Mouse (Mus musculus) layer of hippocampus, adult 11-12 months (tissue): Measurements from ENCODE around the gene Als2cr12.
"Not testable (repeated sequence)": the region's sequence is repeated elsewhere in the genome, so short reads cannot be mapped to it uniquely, and the experiment has no call there.

ENCODE experiments used
- DNase-seq: peaks from one replicate; pipeline ENCODE4 v3.0.0; 2022; ENCODE audit warnings: low spot score

Gene Als2cr12

DNA sequence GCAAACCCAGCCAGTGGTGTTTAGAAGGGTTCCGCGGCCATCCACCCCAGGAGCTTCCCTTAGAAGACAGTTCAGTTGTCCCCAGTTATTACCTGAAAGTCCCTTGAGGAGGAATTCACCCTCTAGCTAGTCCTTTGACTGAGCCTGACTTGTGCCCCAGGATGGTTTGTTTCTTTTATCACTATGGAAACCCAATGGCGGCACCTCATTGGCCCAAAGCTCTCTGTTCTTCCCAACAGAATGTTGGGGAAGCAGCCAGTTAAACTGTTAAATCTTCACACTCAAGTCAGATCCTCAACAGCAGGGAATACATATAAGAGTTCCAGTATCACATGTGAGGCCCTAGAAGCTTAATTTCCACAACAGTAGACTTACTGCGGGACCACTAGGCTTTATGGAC lies at the start of gene Als2cr12:
TSS of gene Als2cr12 (minus strand) at position 180 of the 400 bp plus-strand sequence.
- DNase-seq, result not testable (repeated sequence)

DNA sequence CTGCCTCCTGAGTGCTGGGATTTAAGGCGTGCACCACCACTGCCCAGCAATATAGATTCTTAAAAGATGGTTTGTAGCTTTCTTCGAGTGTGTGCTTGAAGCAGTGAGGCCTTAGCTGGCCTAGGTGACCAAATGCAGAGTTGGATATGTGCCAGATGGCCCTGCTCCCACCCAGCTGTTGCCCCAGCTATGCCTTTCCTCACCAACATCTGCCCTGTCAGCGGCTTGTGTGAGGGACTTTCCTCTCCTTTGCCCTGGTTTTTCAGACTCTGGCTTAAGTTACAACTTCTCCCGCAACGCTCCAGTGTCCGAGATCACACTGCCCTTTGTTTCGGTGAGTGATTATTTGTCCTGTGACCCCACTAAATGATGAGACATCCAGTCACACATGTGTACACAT lies 48.9 kb upstream of the Als2cr12 start:
- no peak for DNase-seq

DNA sequence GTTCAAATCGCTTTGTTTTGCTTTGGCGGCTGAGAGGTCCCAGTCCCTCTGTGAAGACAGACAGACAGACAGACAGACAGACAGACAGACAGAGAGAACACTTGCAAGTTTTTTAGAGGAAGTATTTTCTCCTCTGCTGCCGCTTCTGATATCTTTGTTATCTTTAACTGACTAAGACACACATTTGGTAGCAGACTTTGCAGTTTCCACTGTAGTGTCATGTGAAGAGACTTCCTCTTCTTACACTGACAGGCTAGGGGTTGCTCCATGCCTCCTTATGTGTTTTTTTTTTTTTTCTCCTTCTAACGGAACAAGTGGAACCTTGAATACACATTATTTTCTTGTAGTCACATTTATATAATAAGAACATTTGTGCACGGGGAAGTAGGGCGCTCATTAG lies 47.5 kb upstream of the Als2cr12 start:
- DNase-seq, result no peak

DNA sequence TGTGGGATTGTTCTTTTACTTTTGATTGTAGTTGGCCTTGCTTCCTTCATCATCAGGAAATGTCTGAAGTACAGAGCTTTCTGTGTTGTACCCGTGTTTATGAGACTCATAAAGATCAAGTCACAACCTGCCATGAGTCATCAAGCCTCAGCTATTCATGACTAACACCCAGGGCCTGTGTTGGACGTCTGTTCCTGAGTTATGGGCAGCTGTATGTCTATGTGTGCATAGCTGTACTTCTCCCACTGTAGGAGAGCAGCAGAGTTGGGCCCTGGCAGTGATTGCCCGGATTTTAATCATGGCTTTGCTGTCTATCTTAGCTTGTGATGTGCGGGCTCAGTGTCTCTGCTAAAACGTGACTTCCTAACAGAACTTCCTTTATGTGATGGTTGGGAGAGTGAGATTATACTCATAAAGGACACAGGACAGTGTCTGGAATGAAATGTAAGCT lies 46.8 kb upstream of the Als2cr12 start:
- DNase-seq, result no peak

DNA sequence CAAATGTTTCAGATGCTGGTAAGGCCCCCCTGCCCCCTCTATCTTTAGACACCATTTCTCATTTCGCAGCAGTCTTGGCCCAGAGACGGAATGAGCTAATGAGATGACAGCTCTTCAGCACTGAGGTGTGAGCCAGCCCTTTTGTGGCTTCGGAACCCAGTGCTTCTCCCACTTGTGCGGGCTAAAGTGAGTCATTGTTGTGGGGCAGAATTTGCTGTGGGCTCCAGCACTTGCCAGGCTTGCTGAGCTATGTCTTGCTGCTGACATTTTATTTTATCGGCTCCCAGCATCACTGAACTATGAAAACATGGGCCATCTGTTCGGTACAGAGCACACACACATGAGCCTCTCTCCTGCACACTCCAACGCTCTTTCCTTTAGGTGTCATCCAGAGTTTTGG lies 43.7 kb upstream of the Als2cr12 start:
- peak; percentile 78 for DNase-seq

DNA sequence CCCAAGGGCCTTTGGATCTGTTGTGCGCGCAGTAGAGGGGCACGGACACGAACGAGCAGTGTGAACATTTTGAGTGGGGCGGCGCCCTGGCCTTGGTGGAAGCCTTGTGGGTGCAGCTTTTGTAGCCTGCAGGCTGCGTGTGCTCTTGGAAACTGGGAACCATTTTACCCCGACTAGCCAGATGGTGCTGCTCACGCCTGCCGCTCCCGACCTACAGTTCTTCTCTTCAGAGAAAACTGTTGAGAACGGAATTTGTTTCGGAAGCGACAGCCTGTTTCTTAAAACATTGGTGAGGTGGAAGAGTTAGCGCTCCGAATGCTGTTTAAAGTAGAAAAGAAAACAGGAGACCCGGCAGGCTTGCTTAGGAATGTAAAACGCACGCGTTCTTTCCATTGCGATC lies 41.2 kb upstream of the Als2cr12 start:
- DNase-seq, result peak; percentile 70

DNA sequence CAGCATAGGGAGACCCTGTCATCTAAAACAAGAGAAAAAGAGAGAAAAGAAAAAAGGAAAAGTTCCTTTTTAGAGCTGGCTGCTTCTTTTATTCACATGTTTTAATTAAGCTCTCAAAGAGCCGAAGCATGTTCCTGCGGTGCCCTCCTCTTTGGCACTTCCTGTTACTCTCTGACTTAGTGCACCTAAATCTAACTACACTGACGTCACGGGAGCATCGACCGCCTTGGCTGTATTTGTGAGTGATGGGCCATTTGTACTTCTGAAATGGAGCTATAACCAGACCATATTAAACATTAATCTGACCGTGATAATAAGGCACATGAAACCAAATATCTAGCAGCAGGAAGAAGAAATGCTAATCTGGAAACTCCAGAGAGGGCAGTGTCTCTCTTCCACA lies 40.2 kb upstream of the Als2cr12 start:
- DNase-seq, result no peak

DNA sequence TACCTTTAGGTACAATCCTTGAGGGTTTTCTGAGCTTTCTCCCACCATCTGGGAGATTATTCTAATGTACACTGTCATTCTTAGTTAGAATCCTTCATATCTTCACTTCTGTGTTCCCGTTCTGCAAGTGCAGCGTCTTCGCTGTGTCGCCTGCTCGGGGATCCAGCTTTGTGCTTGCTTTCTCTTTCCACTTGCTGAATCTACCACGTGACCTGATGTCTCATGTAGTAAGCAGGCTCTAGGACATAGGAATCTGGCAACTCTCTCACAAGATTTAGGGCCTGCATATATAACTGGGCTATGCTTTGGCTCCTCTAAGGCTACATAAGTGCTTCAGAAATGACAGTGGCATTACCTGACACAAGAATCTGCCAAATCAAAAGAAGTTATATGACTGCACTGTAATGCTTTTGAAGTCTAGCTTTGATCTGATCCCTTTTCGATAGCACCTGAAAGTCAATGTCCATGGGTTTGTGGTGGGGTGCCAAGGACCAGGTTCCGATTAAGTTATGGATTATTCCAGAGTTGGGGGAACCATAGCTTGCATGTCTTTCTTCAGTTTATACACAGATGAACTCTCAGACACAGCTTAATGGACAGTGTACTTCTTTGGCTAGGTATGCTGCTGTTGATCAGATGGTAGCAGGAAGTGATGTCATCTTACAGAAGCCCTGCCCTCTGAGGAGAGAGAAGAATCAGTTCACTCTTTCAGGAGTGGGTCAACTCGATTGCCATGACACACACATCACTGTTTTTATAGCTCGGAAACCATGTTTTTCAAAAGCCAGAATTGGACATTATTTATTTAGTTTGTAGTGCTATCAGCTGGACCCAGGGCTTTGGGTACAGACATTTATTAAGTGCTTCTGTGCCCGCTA lies 38.5 kb upstream of the Als2cr12 start:
- DNase-seq, result no peak

DNA sequence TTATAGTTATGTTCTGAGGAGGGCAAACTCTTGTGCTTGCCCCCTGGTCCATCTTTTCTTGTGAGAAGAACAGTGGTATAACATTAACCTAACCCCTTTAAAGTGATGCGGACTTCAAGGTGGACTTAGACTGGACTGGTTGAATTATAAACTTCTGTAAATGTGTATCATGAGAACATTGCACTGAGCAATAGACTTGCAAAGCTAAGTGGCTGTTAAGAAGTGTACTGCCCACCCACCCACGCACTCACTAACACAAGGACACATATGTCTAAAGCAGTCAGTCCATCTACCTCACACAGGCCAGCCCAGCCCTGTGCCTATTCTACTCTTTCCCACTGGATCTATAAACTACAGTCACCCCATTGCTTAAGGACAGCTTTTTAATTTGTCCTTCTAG lies 37.8 kb upstream of the Als2cr12 start:
- DNase-seq, result no peak

DNA sequence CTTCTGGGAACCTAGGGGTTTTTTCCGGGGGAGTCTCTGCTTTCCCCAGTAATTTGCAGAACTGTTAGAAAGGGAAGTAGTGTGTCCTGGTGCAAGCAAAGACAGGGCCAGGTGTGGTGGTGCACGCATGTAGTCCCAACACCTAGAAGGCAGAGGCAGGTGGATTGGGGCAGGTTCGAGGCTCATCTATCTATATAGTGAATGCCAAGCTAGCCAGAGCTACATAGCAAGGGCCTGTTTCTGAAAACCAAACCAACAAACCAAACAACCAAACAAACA lies 32.7 kb upstream of the Als2cr12 start:
- DNase-seq, result no peak

DNA sequence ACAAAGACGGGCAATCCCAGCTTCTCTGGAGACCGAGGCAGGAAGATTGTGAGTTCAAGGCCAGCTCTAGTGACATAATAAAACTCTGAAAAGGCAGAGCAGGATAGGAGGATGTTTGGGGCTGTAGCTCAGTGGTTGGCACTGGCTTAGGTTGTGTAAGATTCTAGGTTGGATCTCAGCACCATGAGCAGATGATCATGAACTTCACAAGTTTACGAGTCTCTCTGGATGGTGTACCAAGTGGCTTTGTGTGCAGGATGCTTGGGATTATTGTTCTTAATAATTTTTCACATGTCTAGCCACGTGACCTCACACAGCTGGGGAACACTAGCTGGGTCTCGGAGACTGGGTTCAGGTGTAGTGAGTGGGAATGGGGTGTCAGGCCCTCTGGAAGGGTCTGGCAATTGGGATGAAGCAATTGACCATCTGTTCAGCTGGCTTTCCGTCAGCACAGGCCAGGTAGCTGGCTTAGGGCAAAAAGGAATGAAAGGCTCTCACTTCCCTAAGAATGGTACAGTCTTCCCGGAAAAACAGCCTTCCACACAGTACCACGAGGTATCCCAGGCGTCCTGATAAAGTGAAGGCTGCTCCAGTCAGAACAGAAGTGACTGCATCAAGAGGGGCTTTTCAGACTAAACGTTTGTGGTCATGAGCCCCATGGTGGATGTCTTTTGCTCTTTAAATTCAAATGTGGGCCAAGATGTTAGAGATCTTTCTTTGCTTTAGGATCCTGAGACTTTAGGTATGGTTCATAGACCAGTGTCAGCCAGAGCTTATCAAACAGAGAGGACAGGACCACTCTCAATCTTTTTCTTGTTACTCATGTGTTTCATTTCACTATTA lies 32.2 kb upstream of the Als2cr12 start:
- DNase-seq, result no peak

DNA sequence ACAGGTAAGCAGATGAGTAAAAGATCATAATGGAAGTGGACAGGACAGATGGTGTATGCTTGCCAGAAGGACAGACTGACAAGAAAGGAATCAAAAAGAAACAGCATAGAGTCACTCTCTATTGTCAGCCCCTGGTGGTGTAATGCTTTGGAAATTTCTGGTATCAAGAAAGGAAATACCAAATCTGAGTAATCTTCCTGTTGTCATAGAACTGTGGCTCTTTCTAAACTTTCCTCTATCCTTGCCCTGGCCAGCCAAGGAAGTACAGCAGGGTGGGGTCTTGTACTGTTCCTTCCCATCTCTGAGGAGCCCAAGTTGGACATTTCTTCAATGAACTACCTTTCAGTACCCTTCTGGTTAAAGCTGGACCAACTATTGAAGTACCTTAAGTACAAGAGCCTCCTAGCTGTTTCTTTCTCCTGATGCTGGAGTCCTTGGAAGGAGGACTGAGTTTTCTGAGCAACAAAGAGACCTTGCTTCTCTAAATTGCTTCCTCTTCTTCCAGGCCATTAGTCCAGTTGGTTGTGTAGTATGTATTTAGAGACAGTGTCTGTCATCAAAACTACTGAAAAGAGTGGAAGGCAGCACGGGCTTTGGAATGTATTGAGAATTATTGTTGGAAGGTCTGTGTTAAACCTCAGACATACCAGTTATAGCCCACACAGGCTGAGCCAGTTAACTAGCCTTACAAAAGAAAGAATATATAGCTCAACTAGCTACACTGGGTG lies 31.4 kb upstream of the Als2cr12 start:
- DNase-seq, result no peak

DNA sequence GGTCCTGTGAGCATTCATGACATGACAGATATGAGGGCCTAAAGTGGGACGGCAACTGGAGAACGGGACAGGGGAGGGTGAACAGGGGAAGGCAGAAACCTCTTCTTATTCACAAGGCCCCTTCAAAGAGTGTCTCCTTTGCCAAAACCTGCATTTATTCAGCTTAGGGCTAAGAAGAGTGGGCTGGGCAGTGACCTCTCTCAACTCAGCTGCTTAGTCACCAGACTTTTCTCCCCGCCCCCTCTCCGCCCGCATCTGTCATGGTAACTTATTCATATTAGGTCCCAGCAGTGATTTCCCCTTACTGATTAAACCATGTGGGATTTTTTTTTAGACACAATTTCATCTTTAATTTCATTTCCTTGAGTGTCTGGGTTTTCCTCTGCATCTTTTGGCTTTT lies 30.0 kb upstream of the Als2cr12 start:
- no peak for DNase-seq

DNA sequence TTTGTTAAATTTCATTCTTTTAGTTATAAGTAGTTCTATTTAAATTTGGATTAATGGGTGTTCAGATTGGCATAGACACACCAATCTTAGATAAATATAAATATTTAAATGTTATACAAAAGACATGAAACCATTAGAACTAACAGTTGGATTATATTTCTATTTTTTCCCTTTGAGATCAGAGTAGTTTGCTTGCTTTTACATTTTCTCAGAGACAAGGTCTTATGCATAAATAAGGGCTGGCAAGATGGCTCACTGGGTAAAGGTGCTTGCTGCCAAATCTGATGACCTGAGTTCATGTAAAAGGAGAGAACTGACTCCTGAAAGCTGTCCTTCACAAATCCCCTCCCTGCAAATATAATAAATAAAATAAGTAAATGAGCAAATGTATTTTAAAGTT lies 29.3 kb upstream of the Als2cr12 start:
- no peak for DNase-seq

DNA sequence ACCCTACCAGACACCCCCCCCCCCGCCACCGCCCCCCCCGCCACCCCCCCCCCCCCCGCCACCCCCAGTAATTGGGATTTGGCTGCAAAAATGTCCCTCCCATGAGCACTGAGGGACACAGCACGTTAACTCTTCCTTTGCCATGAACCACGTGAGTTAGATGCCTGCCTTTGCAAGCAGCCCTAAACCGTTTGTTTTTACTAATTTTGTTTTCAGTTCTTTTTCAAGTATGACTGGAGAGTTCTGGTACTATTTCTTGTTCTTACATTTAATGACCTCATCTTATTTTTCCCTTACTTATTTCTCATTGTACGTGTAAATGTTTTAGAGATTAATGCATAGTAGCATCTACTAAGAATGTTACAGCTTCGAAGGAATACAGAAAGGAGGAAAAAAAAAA lies 28.7 kb upstream of the Als2cr12 start:
- DNase-seq, result no peak

DNA sequence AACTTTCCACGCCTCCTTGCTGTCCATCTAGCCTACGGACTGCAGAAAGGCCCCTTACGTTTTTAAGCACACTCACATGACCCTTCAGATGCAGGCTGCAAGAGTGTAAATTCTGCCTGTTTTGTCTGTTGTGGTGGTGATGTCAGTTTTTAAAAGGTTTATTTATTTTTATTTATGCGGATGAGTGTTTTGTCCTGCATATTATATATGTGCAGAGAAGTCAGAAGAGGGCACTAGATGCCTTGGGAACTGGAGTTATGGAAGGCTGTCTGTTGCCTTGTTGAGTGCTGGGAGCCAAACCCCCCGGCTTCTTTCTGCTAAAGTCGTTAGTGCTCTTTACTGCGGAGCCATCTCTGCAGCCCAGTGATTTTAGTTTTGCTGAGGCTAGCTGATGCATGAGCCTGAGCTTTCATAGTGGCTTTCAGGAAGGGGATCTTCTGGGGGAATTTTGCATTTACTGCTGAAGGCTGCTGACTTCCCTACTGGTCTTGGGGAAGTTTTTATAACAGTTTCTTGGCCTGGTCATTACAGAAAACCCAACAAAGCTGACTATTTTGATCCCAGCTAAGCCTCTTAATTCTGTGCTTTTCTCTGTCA lies 28.1 kb upstream of the Als2cr12 start:
- DNase-seq, result no peak

DNA sequence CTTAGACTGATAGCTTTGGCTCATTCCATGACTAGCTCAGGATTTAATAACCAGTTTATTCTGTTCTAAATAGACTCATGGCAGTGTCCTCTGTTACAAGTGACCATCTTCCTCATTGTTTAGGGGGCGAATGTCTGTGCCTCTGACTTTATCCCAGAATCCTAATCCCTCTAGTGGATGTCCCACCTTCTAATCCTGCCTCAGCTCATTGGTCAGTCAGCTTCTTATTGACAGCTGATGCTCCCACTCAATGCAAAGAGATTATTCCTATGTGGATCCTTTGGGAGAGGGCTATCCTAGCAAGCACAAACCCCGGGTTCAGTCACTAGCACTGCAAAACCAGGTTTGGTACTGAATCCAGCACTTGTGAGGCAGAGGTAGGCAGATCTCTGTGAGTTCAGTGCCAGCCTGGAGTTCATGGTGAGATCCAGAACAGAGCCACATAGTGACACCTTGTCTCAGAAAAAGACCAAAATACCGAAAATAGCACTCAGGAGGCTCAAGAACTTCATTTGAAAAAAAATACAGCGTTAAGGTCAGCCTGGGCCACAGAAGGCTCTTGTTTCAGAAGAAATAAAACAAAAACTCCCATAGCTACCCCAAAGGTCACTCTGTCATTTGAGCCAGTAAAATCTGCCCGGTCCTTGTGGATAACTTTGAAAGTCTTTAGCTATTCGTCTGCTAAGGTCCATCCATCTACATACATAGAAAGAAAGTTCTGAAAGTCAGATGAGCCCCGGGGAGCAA lies 27.4 kb upstream of the Als2cr12 start:
- DNase-seq, result no peak

DNA sequence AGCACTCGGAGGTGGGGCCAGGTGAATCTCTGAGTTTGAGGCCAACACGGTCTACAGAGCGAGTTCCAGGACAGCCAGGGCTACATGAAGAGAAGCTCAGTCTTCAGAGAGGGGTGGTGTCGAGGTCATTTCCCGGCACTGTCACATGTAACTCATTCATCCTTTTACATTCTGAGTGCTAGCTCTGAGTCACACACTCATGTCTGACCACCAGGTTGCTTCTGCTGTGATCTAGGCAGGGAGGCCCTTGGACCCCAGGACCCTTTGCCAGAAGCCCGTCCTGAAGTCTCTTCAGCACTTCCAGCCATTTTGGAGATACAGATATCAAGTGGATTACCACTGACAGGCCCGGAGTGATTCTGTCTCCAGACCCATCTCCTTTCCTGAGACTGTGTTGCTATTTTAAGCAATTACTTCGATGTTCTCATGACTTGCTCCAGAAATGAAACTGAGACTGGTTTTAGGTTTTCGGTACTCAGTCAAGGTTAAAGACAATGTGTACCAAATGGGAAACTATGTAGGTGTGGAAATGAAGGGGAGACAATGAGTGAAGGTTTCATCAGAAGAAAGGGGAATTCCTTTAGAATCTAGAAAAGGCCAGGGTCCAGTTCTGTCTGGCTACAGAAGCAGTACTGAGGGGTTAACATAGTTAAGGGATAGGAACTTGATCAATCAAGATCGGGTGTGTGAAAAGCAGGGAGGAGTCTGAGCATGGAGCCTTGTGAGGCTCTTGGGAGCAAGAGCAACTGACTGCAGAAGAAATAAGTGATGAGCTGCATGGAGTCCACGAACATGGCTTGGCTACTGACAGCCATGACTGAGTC lies 26.5 kb upstream of the Als2cr12 start:
- DNase-seq, result no peak

DNA sequence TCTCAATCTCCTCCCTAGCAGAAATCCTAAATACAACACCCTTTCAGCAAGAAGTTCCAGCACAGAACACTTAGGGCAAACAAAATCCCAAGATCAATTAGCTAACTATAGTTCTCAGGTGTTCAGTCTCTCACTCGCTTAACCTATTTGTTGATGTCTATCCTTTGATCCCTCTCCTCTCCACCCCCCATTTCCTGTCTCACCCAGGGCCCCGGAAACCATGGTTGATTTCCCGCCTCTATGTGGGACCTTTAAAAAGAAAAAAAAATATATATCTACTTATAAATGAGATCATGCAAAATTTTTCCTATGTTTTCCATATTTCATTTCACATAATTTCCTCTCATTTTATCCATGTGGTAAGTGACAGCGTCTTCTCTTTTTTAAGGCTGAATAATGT lies 25.2 kb upstream of the Als2cr12 start:
- DNase-seq, result no peak

DNA sequence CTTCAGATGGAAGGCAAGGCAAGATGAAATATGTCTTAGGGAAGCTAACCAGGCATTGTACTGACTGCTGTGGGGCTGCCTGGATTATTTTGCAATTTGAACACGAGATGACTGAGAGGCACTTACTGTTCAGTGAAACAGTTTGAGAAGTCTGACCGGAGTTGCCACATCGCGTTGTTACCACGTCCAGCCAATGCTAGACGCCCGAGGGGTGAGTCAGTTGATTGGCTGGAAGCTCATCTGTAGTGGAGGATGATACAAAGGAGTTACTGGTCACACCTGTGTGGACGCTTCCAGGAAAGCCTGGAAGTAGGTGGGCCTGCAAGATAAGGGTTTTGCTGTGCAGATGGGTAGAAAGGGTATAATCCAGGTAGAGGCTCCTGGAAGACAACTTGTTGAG lies 24.3 kb upstream of the Als2cr12 start:
- no peak for DNase-seq
